Mouse (Mus musculus) midbrain, postnatal 0 days (tissue): ENCODE results near the gene Tpsab1. TPM values are rescaled to one million over a fixed set of nuclear protein-coding genes. Genes with fewer than 3 reads are reported as not detected.

ENCODE experiments used
- ATAC-seq: fragments of 200-750 bp; cut with Nextera tagmentation; 2 replicates; pipeline ENCODE4 v1.8.0; 2017; ENCODE audit warnings: moderate number of reproducible peaks, mild to moderate bottlenecking, moderate TSS enrichment, moderate library complexity; ENCODE audit not compliant: low FRiP score
- DNase-seq: peaks from one replicate; pipeline ENCODE4 v3.0.0-alpha.2; 2015; ENCODE audit warnings: low spot score
- H3K27ac ChIP-seq: fragments of 300-500 bp; sonication (generic); 2 replicates; pipeline ENCODE4 v1.5.1; 2014; ENCODE audit warnings: low read depth, mild to moderate bottlenecking, low read length, mixed read lengths
- H3K27me3 ChIP-seq: fragments of 300-500 bp; sonication (generic); 2 replicates; pipeline ENCODE4 v1.6.1; 2014; ENCODE audit warnings: low read length, control low read depth, mixed read lengths; ENCODE audit not compliant: insufficient read depth
- H3K36me3 ChIP-seq: fragments of 300-500 bp; sonication (generic); 2 replicates; pipeline ENCODE4 v1.6.1; 2014; ENCODE audit warnings: low read length, control low read depth, mixed read lengths; ENCODE audit not compliant: insufficient read depth
- H3K4me1 ChIP-seq: fragments of 300-500 bp; sonication (generic); 2 replicates; pipeline ENCODE4 v1.6.1; 2014; ENCODE audit warnings: mild to moderate bottlenecking, control low read depth, antibody characterized with exemption, low read length, mixed read lengths; ENCODE audit not compliant: insufficient read depth
- H3K4me2 ChIP-seq: fragments of 300-500 bp; sonication (generic); 2 replicates; pipeline ENCODE4 v1.6.1; 2014; ENCODE audit warnings: low read depth, mild to moderate bottlenecking, low read length, mixed read lengths; ENCODE audit not compliant: poor library complexity, severe bottlenecking
- H3K4me3 ChIP-seq: fragments of 300-500 bp; sonication (generic); 2 replicates; pipeline ENCODE4 v1.5.1; 2014; ENCODE audit warnings: low read depth, mild to moderate bottlenecking, low read length, moderate library complexity
- H3K9ac ChIP-seq: fragments of 300-500 bp; sonication (generic); replicated peaks from 2 replicates; pipeline ENCODE4 v1.6.1; 2014; ENCODE audit warnings: mild to moderate bottlenecking, low read length, moderate library complexity, mixed read lengths; ENCODE audit not compliant: poor library complexity, severe bottlenecking
- H3K9me3 ChIP-seq: fragments of 300-500 bp; sonication (generic); 2 replicates; pipeline ENCODE4 v1.6.1; 2016; ENCODE audit warnings: low read length, control low read depth
- CTCF ChIP-seq: IDR thresholded peaks from 2 replicates; pipeline ENCODE4 v1.5.1; 2016; ENCODE audit warnings: antibody characterized with exemption, mild to moderate bottlenecking
- WGBS: fragments of 180-500 bp; shearing (Covaris S2); extraction: QIAGEN DNeasy Blood & Tissue Kit; methylation state at CpG from one replicate; pipeline ENCODE4 v1.1.7; 2014; 5-methylcytosine and 5-hydroxymethylcytosine counted together
- polyA plus RNA-seq: library from polyadenylated mRNA; unstranded; fragments of >200 nt; fragmentation: Nextera tagmentation; extraction: Ambion mirVana; gene quantifications from 2 replicates; pipeline ENCODE4 v1.2.1, GENCODE M21; 2015
- total RNA-seq: library from RNA; depleted of rRNA; stranded (reverse); fragments of >200 nt; gene quantifications from 2 replicates; pipeline ENCODE4 v1.2.3, GENCODE M21; 2014; rRNA removed

Gene Tpsab1
- total RNA-seq (not detected in 2 replicates), polyA plus RNA-seq (not detected in 2 replicates)

DNA sequence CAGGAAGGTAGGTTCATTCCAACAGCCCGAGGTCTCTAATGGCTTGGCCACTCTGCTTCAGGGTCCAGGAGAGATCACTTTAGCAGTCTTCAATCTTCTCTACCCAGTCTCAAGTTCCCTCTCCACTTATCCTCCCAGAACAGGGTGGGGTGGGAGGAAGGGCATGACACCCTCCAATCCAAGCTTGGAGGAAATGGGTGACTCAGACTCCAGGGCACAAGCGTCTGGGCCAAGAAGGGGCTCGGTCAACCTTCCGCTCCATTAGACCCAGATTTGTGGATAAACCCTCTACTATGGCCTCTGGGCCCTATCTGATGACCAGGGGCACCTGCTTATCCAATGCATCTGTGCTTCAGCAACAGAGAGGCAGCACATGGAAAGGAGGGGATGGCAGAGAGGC is at the start of gene Tpsab1:
TSS of gene Tpsab1 (minus strand) at position 101 of the 400 bp plus-strand sequence.
- H3K4me1 ChIP-seq, result no peaks in the 10 kb centered on the region
- no peak within 1 kb of the TSS for H3K4me2 ChIP-seq
- 91% methylated on average over 4 of the region's 4 CpGs for WGBS
- no peak for TF ChIP-seq CTCF
- no peak within 1 kb of the TSS for H3K27ac ChIP-seq
- DNase-seq (no peak), ATAC-seq (no peak)
- no peaks in the 10 kb centered on the region for H3K9me3 ChIP-seq
- H3K36me3 ChIP-seq, result no peaks in the 10 kb centered on the region
- H3K27me3 ChIP-seq, result no peaks in the 10 kb centered on the region
- H3K4me3 ChIP-seq, result no peak within 1 kb of the TSS
- no peak within 1 kb of the TSS for H3K9ac ChIP-seq

GRCm38 (mm10) chr17:25394526-25394925 is 49.2 kb upstream of the Tpsab1 start:
- H3K36me3 ChIP-seq, result peaks cover 16% of the 10 kb centered on the region
- H3K4me2 ChIP-seq, result no peak overlapping the region
- H3K27ac ChIP-seq, result no peak overlapping the region
- DNase-seq (no peak), ATAC-seq (no peak)
- TF ChIP-seq CTCF, result no peak
- no peaks in the 10 kb centered on the region for H3K4me1 ChIP-seq
- H3K4me3 ChIP-seq, result no peak overlapping the region
- H3K27me3 ChIP-seq, result no peaks in the 10 kb centered on the region
- 96% methylated on average over 4 of the region's 4 CpGs for WGBS
- no peak overlapping the region for H3K9ac ChIP-seq
- H3K9me3 ChIP-seq, result no peaks in the 10 kb centered on the region

- ATAC-seq (no peak), DNase-seq (peak; percentile 42)
- no peak overlapping the region for H3K4me3 ChIP-seq
- WGBS, result 40% methylated on average over 9 of the region's 9 CpGs
- H3K9ac ChIP-seq, result no peak overlapping the region
- H3K9me3 ChIP-seq, result no peaks in the 10 kb centered on the region
- TF ChIP-seq CTCF, result peak; percentile 70
- no peaks in the 10 kb centered on the region for H3K4me1 ChIP-seq
- H3K27me3 ChIP-seq, result no peaks in the 10 kb centered on the region
- no peak overlapping the region for H3K27ac ChIP-seq
- peaks cover 33% of the 10 kb centered on the region for H3K36me3 ChIP-seq
- no peak overlapping the region for H3K4me2 ChIP-seq
These were observed 28.6 kb upstream of the Tpsab1 start for GRCm38 (mm10) chr17:25374011-25374410.

GRCm38 (mm10) chr17:25372491-25372890 is 27.1 kb upstream of the Tpsab1 start:
- H3K9ac ChIP-seq, result no peak overlapping the region
- no peak overlapping the region for H3K4me2 ChIP-seq
- TF ChIP-seq CTCF, result no peak
- 75% methylated on average over 8 of the region's 8 CpGs for WGBS
- peaks cover 26% of the 10 kb centered on the region for H3K36me3 ChIP-seq
- H3K27ac ChIP-seq, result no peak overlapping the region
- no peak for DNase-seq
- H3K4me3 ChIP-seq, result no peak overlapping the region
- no peaks in the 10 kb centered on the region for H3K4me1 ChIP-seq
- no peak for ATAC-seq
- H3K9me3 ChIP-seq, result no peaks in the 10 kb centered on the region
- H3K27me3 ChIP-seq, result no peaks in the 10 kb centered on the region

DNA sequence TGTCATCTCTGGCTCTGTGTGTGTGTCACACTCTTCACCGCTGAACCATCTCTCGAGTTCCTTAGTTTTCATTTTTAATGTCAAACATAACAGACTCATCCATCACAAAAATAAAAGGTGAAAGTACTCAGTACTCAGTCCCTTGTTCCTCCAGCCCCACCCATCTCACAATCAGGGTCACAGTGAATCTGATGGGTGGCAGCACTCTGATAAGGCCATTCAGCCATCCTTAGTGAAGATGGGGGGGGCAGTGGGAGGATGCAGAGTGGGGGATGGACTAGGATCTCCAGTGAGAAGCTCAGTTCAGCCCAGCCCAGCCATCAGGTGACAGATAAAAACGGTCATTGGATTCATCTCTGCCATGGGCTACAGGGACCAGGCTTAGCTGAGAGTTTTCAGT is 23.6 kb upstream of the Tpsab1 start, which contains the start of gene Tpsg1:
TSS of gene Tpsg1 (plus strand) at position 301 of the 400 bp plus-strand sequence.
- H3K4me3 ChIP-seq, result no peak within 1 kb of the TSS
- H3K27me3 ChIP-seq, result no peaks in the 10 kb centered on the region
- no peak within 1 kb of the TSS for H3K27ac ChIP-seq
- H3K9ac ChIP-seq, result no peak within 1 kb of the TSS
- H3K9me3 ChIP-seq, result no peaks in the 10 kb centered on the region
- WGBS, result 70% methylated on average over 3 of the region's 3 CpGs
- H3K4me2 ChIP-seq, result no peak within 1 kb of the TSS
- DNase-seq, result no peak
- no peaks in the 10 kb centered on the region for H3K36me3 ChIP-seq
- ATAC-seq, result no peak
- no peaks in the 10 kb centered on the region for H3K4me1 ChIP-seq
- TF ChIP-seq CTCF, result no peak

DNA sequence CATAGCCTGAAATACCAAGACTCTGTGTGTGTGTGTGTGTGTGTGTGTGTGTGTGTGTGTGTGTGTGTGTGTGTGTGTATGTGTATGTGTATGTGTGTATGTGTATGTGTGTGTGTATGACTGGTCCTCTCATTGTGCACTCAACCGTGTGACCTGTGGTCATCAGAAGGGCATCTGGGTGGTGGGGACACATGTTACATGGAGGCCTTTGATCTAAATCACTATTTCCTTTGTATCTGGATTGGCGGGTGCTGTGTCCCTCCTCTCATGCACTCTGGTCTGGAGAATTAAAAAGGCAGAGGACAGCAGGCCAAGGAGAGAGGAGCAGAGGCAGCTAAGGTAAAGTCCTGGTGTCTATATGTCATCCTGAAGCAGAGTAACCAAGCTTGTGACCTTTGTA is 20.6 kb upstream of the Tpsab1 start, which contains the start of gene Tpsb2:
TSS of gene Tpsb2 (plus strand) at position 301 of the 400 bp plus-strand sequence.
- no peaks in the 10 kb centered on the region for H3K9me3 ChIP-seq
- H3K4me1 ChIP-seq, result no peaks in the 10 kb centered on the region
- 67% methylated on average over 2 of the region's 2 CpGs for WGBS
- ATAC-seq (no peak), DNase-seq (no peak)
- no peak within 1 kb of the TSS for H3K4me3 ChIP-seq
- no peaks in the 10 kb centered on the region for H3K27me3 ChIP-seq
- TF ChIP-seq CTCF, result no peak
- no peaks in the 10 kb centered on the region for H3K36me3 ChIP-seq
- H3K4me2 ChIP-seq, result no peak within 1 kb of the TSS
- H3K27ac ChIP-seq, result no peak within 1 kb of the TSS
- H3K9ac ChIP-seq, result no peak within 1 kb of the TSS
